Mouse (Mus musculus): ENCODE results near the gene Gstm4. TPM values are rescaled to one million over a fixed set of nuclear protein-coding genes. Genes with fewer than 3 reads are reported as not detected.

Gstm4 gene
- polyA plus RNA-seq (2012; rRNA removed), result 12.5 and 13.8 TPM in 2 replicates

GRCm38 (mm10) chr3:108044394-108045140, at the start of gene Gstm4:
Gene Gstm4, minus strand, starts transcription at chr3:108044894.

GRCm38 (mm10) chr3:108092536-108093115, 47.9 kb upstream of the Gstm4 start, which contains the start of gene Gnat2:
Gene Gnat2, plus strand, starts transcription at chr3:108092789.

GRCm38 (mm10) chr3:108086470-108086979, 41.8 kb upstream of the Gstm4 start, which contains the start of gene Ampd2:
Gene Ampd2, minus strand, starts transcription at chr3:108086651.

GRCm38 (mm10) chr3:108017473-108018189, 27.1 kb downstream of the Gstm4 start, which contains the start of gene Gstm1:
Gene Gstm1, minus strand, starts transcription at chr3:108017973.

Other genes with a start within 250 kb of the Gstm4 start
- 0.02 and 0.04 TPM in 2 replicates for gene Eps8l3, start 167.7 kb downstream of the Gstm4 start, polyA plus RNA-seq (2012; rRNA removed)
- 168 and 169 TPM in 2 replicates for gene Gstm5, start 149.1 kb downstream of the Gstm4 start, polyA plus RNA-seq (2012; rRNA removed)
- 56.6 and 73.7 TPM in 2 replicates for gene Gstm7, start 113.1 kb downstream of the Gstm4 start, polyA plus RNA-seq (2012; rRNA removed)
- 7.6 and 7.7 TPM in 2 replicates for gene Gstm6, start 101.1 kb downstream of the Gstm4 start, polyA plus RNA-seq (2012; rRNA removed)
- not detected in 2 replicates for gene Gstm3, start 75.6 kb downstream of the Gstm4 start, polyA plus RNA-seq (2012; rRNA removed)
- 7.4 and 14.7 TPM in 2 replicates for gene Gstm2, start 58.4 kb downstream of the Gstm4 start, polyA plus RNA-seq (2012; rRNA removed)
- 30.5 and 36.0 TPM in 2 replicates for gene Gstm1, start 26.9 kb downstream of the Gstm4 start, polyA plus RNA-seq (2012; rRNA removed)
- 99.0 and 107 TPM in 2 replicates for gene Ampd2, start 41.8 kb upstream of the Gstm4 start, polyA plus RNA-seq (2012; rRNA removed)
- gene Gnat2, start 47.9 kb upstream of the Gstm4 start, polyA plus RNA-seq (2012; rRNA removed), result 0.11 and 0.16 TPM in 2 replicates
- gene Gnai3, start 101.3 kb upstream of the Gstm4 start, polyA plus RNA-seq (2012; rRNA removed), result 82.3 and 87.1 TPM in 2 replicates
- gene Gpr61, start 110.0 kb upstream of the Gstm4 start, polyA plus RNA-seq (2012; rRNA removed), result 1.7 and 2.5 TPM in 2 replicates
- gene Amigo1, start 141.4 kb upstream of the Gstm4 start, polyA plus RNA-seq (2012; rRNA removed), result 16.0 and 16.7 TPM in 2 replicates
- gene Cyb561d1, start 156.3 kb upstream of the Gstm4 start, polyA plus RNA-seq (2012; rRNA removed), result 8.1 and 8.7 TPM in 2 replicates
- gene Atxn7l2, start 166.0 kb upstream of the Gstm4 start, polyA plus RNA-seq (2012; rRNA removed), result 51.1 and 56.0 TPM in 2 replicates
- gene Sypl2, start 181.8 kb upstream of the Gstm4 start, polyA plus RNA-seq (2012; rRNA removed), result 2.0 and 2.8 TPM in 2 replicates
- 156 and 157 TPM in 2 replicates for gene Psma5, start 212.0 kb upstream of the Gstm4 start, polyA plus RNA-seq (2012; rRNA removed)
- 58.6 and 69.6 TPM in 2 replicates for gene Sort1, start 239.2 kb upstream of the Gstm4 start, polyA plus RNA-seq (2012; rRNA removed)